Mouse (Mus musculus) olfactory bulb, adult 2 months (tissue): ENCODE results near the gene Trim38.

Experiments
- CTCF ChIP-seq: fragments of 200-500 bp; IDR thresholded peaks from 2 replicates; pipeline ENCODE4 v1.5.1; 2012; ENCODE audit warnings: low read depth, mild to moderate bottlenecking, low read length, moderate library complexity; ENCODE audit not compliant: insufficient read depth
- POLR2A ChIP-seq: fragments of 200-500 bp; IDR thresholded peaks from 2 replicates; pipeline ENCODE4 v1.6.1; 2012; ENCODE audit warnings: mild to moderate bottlenecking, low read depth, low read length, moderate library complexity; ENCODE audit not compliant: insufficient read depth

DNA sequence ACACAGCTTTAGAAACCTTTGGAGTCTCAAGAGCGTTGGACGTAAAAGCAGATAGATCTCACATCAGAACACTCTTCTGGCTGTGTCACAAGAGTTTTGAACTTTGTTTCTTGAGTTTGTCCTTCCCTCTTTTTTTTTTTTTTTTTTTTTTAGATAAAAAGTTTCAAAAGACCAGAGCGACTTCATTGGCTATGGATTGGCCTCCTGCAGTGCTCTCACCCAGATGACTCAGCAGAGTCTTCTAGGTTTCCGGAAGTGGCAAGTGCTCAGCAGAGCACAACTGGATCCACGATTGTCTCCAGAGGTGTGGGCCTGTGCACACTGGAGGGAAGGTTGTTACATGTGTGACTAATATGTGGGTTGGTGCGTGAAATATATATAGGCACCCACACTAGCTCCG lies 8.6 kb downstream of the Trim38 start:
- no peak for TF ChIP-seq CTCF
- no peak for TF ChIP-seq POLR2A
